Mouse (Mus musculus): ENCODE data around the gene March1.

- TF ChIP-seq CTCF (IDR thresholded peaks at IDR 0.05; ENCODE audit: control insufficient read depth, insufficient read depth, insufficient read length) (no peak), CEBPB (IDR thresholded peaks at IDR 0.05; ENCODE audit: low read depth) (no peak), MAX (IDR thresholded peaks at IDR 0.05) (no peak), MYOD1 (IDR thresholded peaks at IDR 0.05; ENCODE audit: control insufficient read depth, insufficient read length, low read depth) (no peak)
Observed at GRCm38 (mm10) chr8:66494496-66494895, 876.8 kb downstream of the March1 start.

Measured in C2C12 (cell line).